Mouse (Mus musculus) cerebellum, postnatal 36 days (tissue): ENCODE results near the gene Prl7b1.

Experiments used
- DNase-seq, 2 experiments: peaks; one replicate each; pipeline ENCODE4 v3.0.0; 2021 to 2022; ENCODE audit warnings: mixed read lengths in 2 of 2

The Prl7b1 gene

DNA sequence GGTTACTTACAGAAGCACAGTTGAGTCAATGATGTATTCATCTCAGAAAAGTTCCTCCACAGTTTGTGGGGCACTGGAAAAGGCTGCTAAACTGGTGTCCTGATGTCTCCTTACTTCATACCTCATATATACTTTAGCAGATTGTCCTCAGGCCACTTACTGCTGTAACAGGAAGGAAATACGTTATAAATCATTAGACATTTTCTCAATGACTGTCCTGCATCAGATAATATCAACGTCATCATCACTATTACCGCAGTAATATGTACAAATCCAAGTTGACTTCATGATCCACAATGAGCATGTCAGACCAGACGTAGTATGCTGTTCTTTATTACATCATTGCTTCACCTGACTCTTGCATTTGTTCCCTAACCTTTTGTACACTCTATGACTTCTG lies at the start of gene Prl7b1:
Gene Prl7b1 (minus strand): TSS at position 101 of the 400 bp plus-strand sequence.
- DNase-seq: no peak

GRCm38 (mm10) chr13:27642393-27642792 lies 32.0 kb upstream of the Prl7b1 start, which contains the start of gene Prl7a1:
Gene Prl7a1 (minus strand): TSS chr13:27642493.
- DNase-seq: no peak

DNA sequence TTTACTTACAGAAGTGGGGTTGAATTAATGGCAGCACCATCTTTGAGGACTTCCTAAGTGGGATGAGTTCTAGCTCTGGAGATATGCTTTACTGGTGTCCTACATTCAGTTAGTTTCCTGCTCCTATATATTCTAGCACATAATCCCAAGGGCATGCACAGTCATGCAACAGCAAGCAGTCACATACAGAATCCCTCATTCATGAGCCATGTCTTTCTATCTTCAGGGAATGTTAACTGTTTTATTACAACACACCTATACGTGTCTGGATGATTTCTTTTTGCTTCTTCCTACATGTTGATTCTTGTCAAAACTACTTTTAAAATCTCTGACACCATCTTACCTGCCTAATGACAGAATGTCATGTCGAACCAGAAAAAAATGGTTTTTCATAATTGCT lies 28.3 kb downstream of the Prl7b1 start, which contains the start of gene Prl8a1:
Gene Prl8a1 (minus strand): TSS at position 101 of the 400 bp plus-strand sequence.
- no peak for DNase-seq

GRCm38 (mm10) chr13:27564506-27564905 lies 45.9 kb downstream of the Prl7b1 start, which contains the start of gene Prl8a9:
Gene Prl8a9 (minus strand): TSS chr13:27564606.
- no peak for DNase-seq

DNA sequence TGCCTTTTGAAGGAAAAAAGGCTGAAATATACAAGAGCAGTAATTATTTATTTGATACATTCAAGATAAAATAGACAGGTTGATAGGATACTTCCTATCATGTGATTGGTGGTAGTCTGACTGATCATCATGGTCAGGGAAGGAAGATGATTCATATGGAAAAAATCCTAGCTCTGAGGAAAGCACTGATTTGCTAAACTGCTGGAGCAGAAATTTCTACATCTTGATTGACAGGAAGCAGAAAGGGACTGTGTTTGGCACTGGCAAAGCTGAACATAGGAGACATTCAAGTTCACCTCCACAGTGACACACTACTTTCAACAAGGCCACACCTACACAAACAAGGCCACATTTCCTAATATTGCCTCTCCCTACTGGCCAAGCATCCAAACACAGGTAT lies 57.0 kb downstream of the Prl7b1 start:
- no peak for DNase-seq
